Mouse (Mus musculus): Measurements from ENCODE around the gene Ugdh. TPM values are rescaled to one million over a fixed set of nuclear protein-coding genes. Genes with fewer than 3 reads are reported as not detected.

Gene Ugdh
- total RNA-seq, 1 experiment from 2014 or later: 47.7 TPM

DNA sequence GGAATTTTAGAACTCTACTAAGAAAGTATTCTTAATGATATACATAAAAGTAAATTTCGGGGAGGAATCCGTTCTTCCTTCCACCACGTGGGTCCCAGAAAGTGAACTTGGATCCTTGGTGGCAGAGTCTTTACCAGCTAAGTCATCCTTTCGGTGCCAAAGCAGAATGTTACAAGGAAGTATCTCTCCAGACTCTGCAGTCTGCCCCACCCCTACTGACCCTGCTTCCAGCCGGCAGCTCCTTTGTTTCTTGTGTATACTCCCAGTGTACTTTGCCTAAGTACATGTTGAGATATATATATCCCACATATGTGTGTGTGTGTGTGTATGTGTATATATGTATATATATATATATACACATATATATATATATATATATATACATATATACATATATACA is 6.3 kb downstream of the Ugdh start:
- DNase-seq: no peak

GRCm38 (mm10) chr5:65428321-65428720 is 7.4 kb downstream of the Ugdh start:
- no peak for DNase-seq

- no peak for DNase-seq
These were observed 10.5 kb downstream of the Ugdh start for GRCm38 (mm10) chr5:65425251-65425650.

DNA sequence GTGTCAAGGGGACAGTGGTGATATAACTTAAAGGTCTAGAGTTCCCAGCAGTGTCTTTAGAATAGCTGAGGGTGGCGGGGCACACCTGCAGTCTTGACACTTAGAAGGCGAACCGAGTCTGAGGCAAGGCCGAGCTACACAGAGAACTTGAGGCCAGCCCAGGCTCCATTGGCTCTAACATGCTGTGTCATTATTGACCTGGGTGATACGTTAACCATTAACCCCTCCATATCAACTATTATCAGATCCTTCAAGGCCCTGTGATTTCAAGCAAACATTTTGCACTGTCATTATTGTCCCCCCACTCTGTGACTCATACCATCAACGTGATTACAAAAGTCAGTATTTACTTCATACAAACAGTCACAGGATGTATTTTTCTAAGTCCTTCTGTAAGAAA is 11.5 kb downstream of the Ugdh start:
- DNase-seq: peak; percentile 29

- DNase-seq: no peak
These were observed 12.9 kb downstream of the Ugdh start for GRCm38 (mm10) chr5:65422803-65423202.

DNA sequence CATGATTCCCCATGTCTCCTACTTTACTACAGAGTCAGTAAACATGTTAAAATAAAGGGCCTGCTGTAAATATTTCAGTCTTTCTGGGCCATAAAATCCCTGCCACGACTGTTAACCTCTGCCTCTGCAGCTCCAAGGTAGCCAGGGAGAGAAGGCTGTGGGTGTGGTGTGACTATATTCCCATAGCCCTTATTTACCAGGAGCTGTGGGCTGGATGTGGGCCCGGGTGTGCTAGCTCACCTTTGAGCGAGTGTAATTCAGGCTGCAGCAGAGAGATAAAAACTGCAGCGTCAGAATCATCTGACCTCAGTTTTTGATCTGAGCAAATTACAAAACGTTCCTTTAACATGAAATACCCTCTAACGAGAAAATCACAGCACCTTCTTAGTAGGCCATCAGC is 14.9 kb downstream of the Ugdh start:
- DNase-seq: no peak

- no peak for DNase-seq
These were observed 16.6 kb downstream of the Ugdh start for GRCm38 (mm10) chr5:65419136-65419535.

- peak; percentile 24 for DNase-seq
These were observed 19.9 kb downstream of the Ugdh start for GRCm38 (mm10) chr5:65415653-65416458.

GRCm38 (mm10) chr5:65407989-65408388 is 27.8 kb downstream of the Ugdh start:
- DNase-seq: no peak

DNA sequence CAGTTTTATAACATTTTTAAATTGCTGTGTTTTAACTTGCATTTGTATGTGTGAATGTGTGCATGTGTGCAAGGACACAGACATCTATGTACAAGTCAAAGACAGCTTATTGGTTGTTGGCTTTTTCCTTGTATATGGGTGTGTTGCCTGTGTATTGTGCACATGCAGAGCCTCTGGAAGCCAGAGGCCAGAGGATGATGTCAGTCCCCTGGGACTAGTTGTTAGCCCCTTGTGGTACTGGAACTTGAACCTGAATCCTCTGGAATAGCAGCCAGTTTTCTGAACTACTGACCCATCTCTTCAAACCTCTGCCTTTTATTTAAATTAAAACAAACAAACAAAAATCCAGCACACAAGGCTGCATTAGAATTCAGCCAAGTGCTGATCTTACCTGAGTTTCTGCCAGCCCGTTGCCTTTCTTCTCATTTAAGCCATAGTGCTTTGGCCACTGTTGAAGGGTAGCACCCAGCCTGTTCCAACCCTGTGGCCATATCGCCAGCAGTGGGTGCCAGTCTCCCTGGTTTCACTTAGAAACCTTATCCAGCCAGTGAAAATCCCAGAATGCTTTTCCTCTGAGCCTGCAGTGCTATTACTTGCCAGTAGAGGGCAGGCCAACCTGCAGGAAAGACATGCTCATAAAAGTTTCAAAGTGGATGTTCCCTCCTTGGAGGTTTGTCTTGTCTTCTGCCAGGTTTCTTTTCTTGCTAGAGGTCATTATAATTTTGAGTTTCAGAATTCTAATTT is 34.3 kb downstream of the Ugdh start:
- DNase-seq: peak; percentile 89

DNA sequence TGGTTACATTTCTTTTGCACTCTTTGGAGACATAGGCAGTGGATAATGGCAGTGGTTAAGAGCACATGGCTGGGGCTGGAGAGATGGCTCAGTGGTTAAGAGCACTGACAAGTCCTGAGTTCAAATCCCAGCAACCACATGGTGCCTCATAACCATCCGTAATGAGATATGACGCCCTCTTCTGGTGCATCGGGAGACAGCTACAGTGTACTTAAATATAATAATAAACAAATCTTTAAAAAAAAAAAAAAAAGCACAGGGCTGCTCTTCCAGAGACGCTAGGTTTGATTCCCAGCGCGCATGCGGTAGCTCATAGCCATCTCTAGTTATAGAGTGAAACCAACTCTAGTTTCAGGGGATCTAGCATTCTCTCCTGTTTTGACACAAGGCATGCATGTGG is 41.3 kb downstream of the Ugdh start:
- DNase-seq: no peak

DNA sequence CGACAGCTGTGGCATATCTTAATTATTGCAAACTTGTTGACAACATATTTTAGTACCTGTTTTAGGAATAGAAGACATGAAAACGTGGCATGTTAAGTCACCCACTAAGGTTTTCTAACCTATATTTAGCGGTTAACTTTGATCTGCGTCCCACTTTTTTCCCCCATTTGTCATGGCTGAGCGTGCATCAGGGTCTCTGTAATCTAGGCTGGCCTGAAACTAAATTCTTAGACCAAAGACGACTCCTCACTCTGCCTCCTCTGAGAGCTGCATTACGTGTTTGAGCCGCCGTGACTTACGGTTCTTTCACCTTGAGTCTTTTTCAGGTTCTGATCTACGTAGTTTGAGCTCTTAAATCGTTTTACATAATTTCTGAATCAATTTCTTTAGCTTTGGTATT is 44.0 kb downstream of the Ugdh start:
- DNase-seq: peak; percentile 32

- DNase-seq: peak; percentile 99
These were observed 44.8 kb downstream of the Ugdh start, which contains the start of the genes Rpl9 and Lias for GRCm38 (mm10) chr5:65390648-65391644. Gene Rpl9, minus strand, starts transcription at chr5:65391444. Gene Lias, plus strand, starts transcription at chr5:65391497.

GRCm38 (mm10) chr5:65387008-65387867 is 48.5 kb downstream of the Ugdh start:
- no peak for DNase-seq

DNA sequence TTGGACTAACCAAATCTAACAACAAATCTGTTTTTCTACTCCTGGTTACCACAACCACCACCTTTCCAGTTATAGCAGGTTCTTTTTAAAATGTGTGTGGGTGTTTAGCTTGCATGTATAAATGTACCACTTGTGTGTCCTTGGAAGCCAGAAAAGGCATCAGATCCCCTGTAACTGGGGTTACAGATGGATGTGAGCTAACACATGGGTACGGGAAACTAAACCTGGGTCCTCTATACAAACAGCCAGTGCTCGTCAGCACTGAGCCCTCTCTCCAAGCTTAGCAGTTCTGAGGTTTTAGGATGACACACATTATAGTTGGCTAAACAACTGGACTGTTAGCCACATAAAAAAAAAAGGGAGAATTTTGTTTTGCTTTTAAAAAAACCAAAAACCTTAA is 50.0 kb downstream of the Ugdh start:
- DNase-seq: no peak

DNA sequence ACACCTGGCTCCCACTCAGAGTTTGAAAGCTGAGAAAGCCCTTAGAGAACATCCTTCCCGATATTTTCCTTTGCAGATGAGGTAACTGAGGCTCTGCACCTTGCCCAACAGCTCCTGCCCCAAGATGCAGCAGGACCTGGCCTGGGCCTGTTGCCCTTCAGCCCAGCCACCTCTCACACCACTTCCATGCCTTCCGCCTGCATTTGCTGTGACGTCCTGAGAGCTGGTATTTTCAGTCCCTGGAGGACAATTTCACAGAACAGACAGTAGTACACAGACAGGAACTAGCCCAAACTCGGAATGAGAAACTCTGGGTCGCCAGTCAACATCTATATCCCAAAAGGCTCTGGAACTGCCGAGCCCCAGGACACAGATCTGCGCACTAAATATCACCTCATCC is 61.0 kb downstream of the Ugdh start:
- peak; percentile 47 for DNase-seq

DNA sequence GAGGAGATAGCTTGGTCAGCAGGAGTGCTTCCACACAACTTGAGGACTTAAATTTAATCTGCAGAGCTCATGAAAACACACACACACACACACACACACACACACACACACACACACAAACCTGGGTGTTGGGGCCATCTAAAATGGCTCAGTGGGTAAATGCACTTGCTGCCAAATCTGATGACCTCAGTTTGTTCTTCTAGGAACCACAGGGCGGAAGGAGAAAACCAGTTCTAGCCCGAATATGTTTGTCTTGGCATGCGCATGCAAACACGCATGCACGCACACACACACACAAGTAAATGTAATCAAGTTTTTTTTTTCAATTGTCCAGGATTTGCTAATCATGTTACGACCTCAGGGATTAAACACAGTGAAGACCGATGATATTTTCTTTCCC is 64.2 kb downstream of the Ugdh start:
- peak; percentile 9 for DNase-seq

- no peak for DNase-seq
These were observed 67.9 kb downstream of the Ugdh start for GRCm38 (mm10) chr5:65367837-65368236.

All from adrenal gland, postnatal 14 days (tissue).